Mouse (Mus musculus): ENCODE data around the gene Lgals3. TPM values are rescaled to one million over a fixed set of nuclear protein-coding genes. Genes with fewer than 3 reads are reported as not detected.
A peak's percentile ranks its signal among the peaks of the same experiment; 100 is the strongest.

Gene Lgals3
- polyA plus RNA-seq, 1 experiment from 2014 or later = 117 TPM

- H3K9me3 ChIP-seq (replicated peaks; ENCODE audit: low read length) = no peaks in the 10 kb centered on the region
- 65% methylated on average over 4 of the region's 4 CpGs for WGBS
- DNase-seq (ENCODE audit: low spot score) (no peak), ATAC-seq (replicated peaks; ENCODE audit: low FRiP score, low read depth) (no peak)
- H3K27ac ChIP-seq = no peak overlapping the region
- H3K36me3 ChIP-seq (ENCODE audit: insufficient read depth, low read length) = no peaks in the 10 kb centered on the region
- H3K9ac ChIP-seq (ENCODE audit: low read depth, low read length) = no peak overlapping the region
- H3K4me3 ChIP-seq (replicated peaks; ENCODE audit: low read depth, low read length) = no peak overlapping the region
- TF ChIP-seq CTCF (IDR thresholded peaks at IDR 0.05; ENCODE audit: low read depth) = no peak
- 0 out of 2 replicates have a peak, but pooled peaks cover 1% of the 10 kb centered on the region for H3K4me1 ChIP-seq (replicated peaks; ENCODE audit: insufficient read depth, low read length)
- no peaks in the 10 kb centered on the region for H3K27me3 ChIP-seq (ENCODE audit: insufficient read depth, low read length)
- no peak overlapping the region for H3K4me2 ChIP-seq (ENCODE audit: low read length)
Observed at GRCm38 (mm10) chr14:47422466-47422865, 54.9 kb downstream of the Lgals3 start.

GRCm38 (mm10) chr14:47432987-47433386 lies 65.4 kb downstream of the Lgals3 start:
- H3K4me1 ChIP-seq (replicated peaks; ENCODE audit: insufficient read depth, low read length) = no peaks in the 10 kb centered on the region
- peak; percentile 42 for TF ChIP-seq CTCF (IDR thresholded peaks at IDR 0.05; ENCODE audit: low read depth)
- no peaks in the 10 kb centered on the region for H3K36me3 ChIP-seq (ENCODE audit: insufficient read depth, low read length)
- H3K27ac ChIP-seq = no peak overlapping the region
- ATAC-seq (replicated peaks; ENCODE audit: low FRiP score, low read depth) = no peak
- DNase-seq (ENCODE audit: low spot score) = peak; percentile 33
- no peaks in the 10 kb centered on the region for H3K27me3 ChIP-seq (ENCODE audit: insufficient read depth, low read length)
- H3K4me3 ChIP-seq (replicated peaks; ENCODE audit: low read depth, low read length) = no peak overlapping the region
- H3K9me3 ChIP-seq (replicated peaks; ENCODE audit: low read length) = no peaks in the 10 kb centered on the region
- no peak overlapping the region for H3K9ac ChIP-seq (ENCODE audit: low read depth, low read length)
- no peak overlapping the region for H3K4me2 ChIP-seq (ENCODE audit: low read length)

Other genes starting within 250 kb of the Lgals3 start
- gene Gch1, start 178.3 kb upstream of the Lgals3 start, polyA plus RNA-seq (2015; fragmentation: Nextera tagmentation; extraction: Ambion mirVana) = 1.4 and 2.2 TPM in 2 replicates
- gene Wdhd1, start 90.9 kb upstream of the Lgals3 start, polyA plus RNA-seq (2015; fragmentation: Nextera tagmentation; extraction: Ambion mirVana) = 10.9 and 11.8 TPM in 2 replicates
- 3.7 and 4.3 TPM in 2 replicates for gene Socs4, start 90.8 kb upstream of the Lgals3 start, polyA plus RNA-seq (2015; fragmentation: Nextera tagmentation; extraction: Ambion mirVana)
- 38.1 and 41.2 TPM in 2 replicates for gene Mapk1ip1l, start 69.5 kb upstream of the Lgals3 start, polyA plus RNA-seq (2015; fragmentation: Nextera tagmentation; extraction: Ambion mirVana)
- 12.1 and 16.8 TPM in 2 replicates for gene Dlgap5, start 50.7 kb downstream of the Lgals3 start, polyA plus RNA-seq (2015; fragmentation: Nextera tagmentation; extraction: Ambion mirVana)
- 18.9 and 21.1 TPM in 2 replicates for gene Fbxo34, start 82.7 kb downstream of the Lgals3 start, polyA plus RNA-seq (2015; fragmentation: Nextera tagmentation; extraction: Ambion mirVana)
- gene Atg14, start 202.9 kb downstream of the Lgals3 start, polyA plus RNA-seq (2015; fragmentation: Nextera tagmentation; extraction: Ambion mirVana) = 13.8 and 13.9 TPM in 2 replicates

Data from kidney, postnatal 0 days (tissue).